Mouse (Mus musculus): ENCODE measurements around the gene Cox20. TPM values are rescaled to one million over a fixed set of nuclear protein-coding genes. Genes with fewer than 3 reads are reported as not detected.

Cox20 gene
- polyA plus RNA-seq (2014; fragmentation: Illumina TruSeq; extraction: RNeasy Lipid Tissue Mini Kit (QIAGEN cat#74804); ENCODE audit: low read depth, low replicate concordance) = 890 TPM

GRCm38 (mm10) chr1:178318389-178319184, at the start of gene Cox20:
TSS of gene Cox20 (plus strand) at chr1:178319130.

GRCm38 (mm10) chr1:178337551-178338317, 18.8 kb downstream of the Cox20 start, which contains the start of gene Hnrnpu:
TSS of gene Hnrnpu (minus strand) at chr1:178337797.

Other genes with a start within 250 kb of the Cox20 start
- gene Desi2, start 131.7 kb upstream of the Cox20 start, polyA plus RNA-seq (2014; fragmentation: Illumina TruSeq; extraction: RNeasy Lipid Tissue Mini Kit (QIAGEN cat#74804); ENCODE audit: low read depth, low replicate concordance) = 68.5 TPM
- 1,030 TPM for gene Hnrnpu, start 18.7 kb downstream of the Cox20 start, polyA plus RNA-seq (2014; fragmentation: Illumina TruSeq; extraction: RNeasy Lipid Tissue Mini Kit (QIAGEN cat#74804); ENCODE audit: low read depth, low replicate concordance)
- gene Efcab2, start 87.0 kb downstream of the Cox20 start, polyA plus RNA-seq (2014; fragmentation: Illumina TruSeq; extraction: RNeasy Lipid Tissue Mini Kit (QIAGEN cat#74804); ENCODE audit: low read depth, low replicate concordance) = 13.3 TPM
- gene Kif26b, start 210.0 kb downstream of the Cox20 start, polyA plus RNA-seq (2014; fragmentation: Illumina TruSeq; extraction: RNeasy Lipid Tissue Mini Kit (QIAGEN cat#74804); ENCODE audit: low read depth, low replicate concordance) = 0.29 TPM

Data from adrenal gland, adult 10 weeks (tissue).